Mouse (Mus musculus): ENCODE results near the gene Ublcp1.

GRCm38 (mm10) chr11:44509906-44510305 is 39.6 kb upstream of the Ublcp1 start:
- TF ChIP-seq CTCF (IDR thresholded peaks at IDR 0.05; ENCODE audit: low read depth, low read length) (no peak), POLR2A (IDR thresholded peaks at IDR 0.05; ENCODE audit: extremely low read depth, insufficient read depth, low read length) (no peak)
